Mouse (Mus musculus) limb, embryonic 15.5 days (tissue): ENCODE data around the gene Il4. TPM values are rescaled to one million over a fixed set of nuclear protein-coding genes. Genes with fewer than 3 reads are reported as not detected.

Experiments used
- ATAC-seq: fragments of 200-750 bp; cut with Nextera tagmentation; 2 replicates; pipeline ENCODE4 v1.8.0; 2017; ENCODE audit warnings: low read depth, moderate TSS enrichment; ENCODE audit not compliant: insufficient number of reproducible peaks, low FRiP score, low TSS enrichment
- H3K27ac ChIP-seq: fragments of 300-500 bp; sonication (generic); 2 replicates; pipeline ENCODE4 v1.5.1; 2015; ENCODE audit warnings: moderate library complexity, mild to moderate bottlenecking, inconsistent platforms
- H3K27me3 ChIP-seq: fragments of 300-500 bp; sonication (generic); 2 replicates; pipeline ENCODE4 v1.6.1; 2015; ENCODE audit warnings: inconsistent platforms
- H3K36me3 ChIP-seq: fragments of 300-500 bp; sonication (generic); 2 replicates; pipeline ENCODE4 v1.6.1; 2015; ENCODE audit warnings: inconsistent platforms
- H3K4me1 ChIP-seq: fragments of 300-500 bp; sonication (generic); 2 replicates; pipeline ENCODE4 v1.6.1; 2015; ENCODE audit warnings: inconsistent platforms
- H3K4me2 ChIP-seq: fragments of 300-500 bp; sonication (generic); 2 replicates; pipeline ENCODE4 v1.6.1; 2015; ENCODE audit warnings: mild to moderate bottlenecking, inconsistent platforms
- H3K4me3 ChIP-seq: fragments of 300-500 bp; sonication (generic); 2 replicates; pipeline ENCODE4 v1.5.1; 2015; ENCODE audit warnings: mild to moderate bottlenecking, inconsistent platforms
- H3K9ac ChIP-seq: fragments of 300-500 bp; sonication (generic); 2 replicates; pipeline ENCODE4 v1.6.1; 2015; ENCODE audit warnings: inconsistent platforms
- H3K9me3 ChIP-seq: fragments of 300-500 bp; sonication (generic); 2 replicates; pipeline ENCODE4 v1.6.1; 2016; ENCODE audit warnings: inconsistent platforms
- WGBS: fragments of 180-500 bp; shearing (Covaris S2); methylation state at CpG from one replicate; pipeline ENCODE4 v1.1.7; 2015; 5-methylcytosine and 5-hydroxymethylcytosine counted together
- polyA plus RNA-seq: library from polyadenylated mRNA; unstranded; fragments of >200 nt; fragmentation: Nextera tagmentation; extraction: Ambion mirVana; gene quantifications from 2 replicates; pipeline ENCODE4 v1.2.1, GENCODE M21; 2015

Gene Il4
- polyA plus RNA-seq, 1 experiment from 2014 or later: 2.6 TPM

- WGBS: 83% methylated on average over 11 of the region's 11 CpGs
- H3K4me2 ChIP-seq: no peak overlapping the region
Observed at GRCm38 (mm10) chr11:53621582-53622439, 3.3 kb upstream of the Il4 start.

GRCm38 (mm10) chr11:53620094-53620493 is 1.6 kb upstream of the Il4 start:
- H3K4me1 ChIP-seq: no peaks in the 10 kb centered on the region
- no peaks in the 10 kb centered on the region for H3K27me3 ChIP-seq
- H3K9ac ChIP-seq: no peak overlapping the region
- no peaks in the 10 kb centered on the region for H3K9me3 ChIP-seq
- no peak overlapping the region for H3K4me2 ChIP-seq
- no peak overlapping the region for H3K4me3 ChIP-seq
- H3K27ac ChIP-seq: no peak overlapping the region
- ATAC-seq: no peak
- WGBS: 88% methylated on average over 4 of the region's 4 CpGs
- H3K36me3 ChIP-seq: no peaks in the 10 kb centered on the region

More at GRCm38 (mm10) chr11:53621582-53622439, 3.3 kb upstream of the Il4 start:
- Histone ChIP-seq H3K4me3 (no peak overlapping the region), H3K4me1 (no peaks in the 10 kb centered on the region), H3K36me3 (no peaks in the 10 kb centered on the region), H3K27ac (no peak overlapping the region), H3K9me3 (no peaks in the 10 kb centered on the region), H3K9ac (no peak overlapping the region), H3K27me3 (no peaks in the 10 kb centered on the region)
- no peak for ATAC-seq

- 59% methylated on average over 6 of the region's 6 CpGs for WGBS
- Histone ChIP-seq H3K9ac (no peak overlapping the region), H3K4me3 (no peak overlapping the region), H3K9me3 (no peaks in the 10 kb centered on the region), H3K27me3 (no peaks in the 10 kb centered on the region), H3K36me3 (no peaks in the 10 kb centered on the region), H3K4me2 (no peak overlapping the region), H3K27ac (no peak overlapping the region), H3K4me1 (no peaks in the 10 kb centered on the region)
- ATAC-seq: no peak
Observed at GRCm38 (mm10) chr11:53619428-53619827, 959 bp upstream of the Il4 start.

GRCm38 (mm10) chr11:53617562-53618109 is 833 bp downstream of the Il4 start:
- H3K4me2 ChIP-seq: no peak overlapping the region
- H3K27me3 ChIP-seq: no peaks in the 10 kb centered on the region
- H3K36me3 ChIP-seq: no peaks in the 10 kb centered on the region
- no peaks in the 10 kb centered on the region for H3K4me1 ChIP-seq
- no peak overlapping the region for H3K27ac ChIP-seq
- WGBS: 63% methylated on average over 4 of the region's 4 CpGs
- ATAC-seq: no peak
- no peak overlapping the region for H3K4me3 ChIP-seq
- no peak overlapping the region for H3K9ac ChIP-seq
- no peaks in the 10 kb centered on the region for H3K9me3 ChIP-seq

GRCm38 (mm10) chr11:53616748-53617558 is 1.5 kb downstream of the Il4 start:
- H3K9ac ChIP-seq: no peak overlapping the region
- H3K36me3 ChIP-seq: no peaks in the 10 kb centered on the region
- no peak overlapping the region for H3K4me3 ChIP-seq
- H3K4me1 ChIP-seq: no peaks in the 10 kb centered on the region
- no peak for ATAC-seq
- 79% methylated on average over 8 of the region's 8 CpGs for WGBS
- no peak overlapping the region for H3K4me2 ChIP-seq
- H3K27me3 ChIP-seq: no peaks in the 10 kb centered on the region
- H3K27ac ChIP-seq: no peak overlapping the region
- no peaks in the 10 kb centered on the region for H3K9me3 ChIP-seq

- Histone ChIP-seq H3K9me3 (no peaks in the 10 kb centered on the region), H3K4me3 (no peak overlapping the region), H3K4me2 (no peak overlapping the region), H3K4me1 (no peaks in the 10 kb centered on the region), H3K27ac (no peak overlapping the region), H3K27me3 (no peaks in the 10 kb centered on the region), H3K36me3 (no peaks in the 10 kb centered on the region), H3K9ac (no peak overlapping the region)
- no peak for ATAC-seq
- 89% methylated on average over 8 of the region's 8 CpGs for WGBS
Observed at GRCm38 (mm10) chr11:53615575-53615974, 2.9 kb downstream of the Il4 start.

GRCm38 (mm10) chr11:53615172-53615571 is 3.3 kb downstream of the Il4 start:
- ATAC-seq: no peak
- no peak overlapping the region for H3K27ac ChIP-seq
- no peak overlapping the region for H3K4me2 ChIP-seq
- H3K9me3 ChIP-seq: no peaks in the 10 kb centered on the region
- no peak overlapping the region for H3K9ac ChIP-seq
- no peak overlapping the region for H3K4me3 ChIP-seq
- 66% methylated on average over 6 of the region's 6 CpGs for WGBS
- H3K4me1 ChIP-seq: no peaks in the 10 kb centered on the region
- no peaks in the 10 kb centered on the region for H3K27me3 ChIP-seq
- H3K36me3 ChIP-seq: no peaks in the 10 kb centered on the region

- no peaks in the 10 kb centered on the region for H3K27me3 ChIP-seq
- no peak overlapping the region for H3K4me2 ChIP-seq
- H3K4me1 ChIP-seq: no peaks in the 10 kb centered on the region
- H3K4me3 ChIP-seq: no peak overlapping the region
- 66% methylated on average over 3 of the region's 3 CpGs for WGBS
- H3K9ac ChIP-seq: no peak overlapping the region
- H3K9me3 ChIP-seq: no peaks in the 10 kb centered on the region
- H3K36me3 ChIP-seq: no peaks in the 10 kb centered on the region
- no peak overlapping the region for H3K27ac ChIP-seq
- no peak for ATAC-seq
Observed at GRCm38 (mm10) chr11:53609672-53610071, 8.8 kb downstream of the Il4 start.

- no peak overlapping the region for H3K9ac ChIP-seq
- H3K4me2 ChIP-seq: no peak overlapping the region
- H3K4me3 ChIP-seq: no peak overlapping the region
- no peaks in the 10 kb centered on the region for H3K36me3 ChIP-seq
- ATAC-seq: no peak
- H3K27me3 ChIP-seq: no peaks in the 10 kb centered on the region
- no peaks in the 10 kb centered on the region for H3K9me3 ChIP-seq
- no peaks in the 10 kb centered on the region for H3K4me1 ChIP-seq
- WGBS: 62% methylated on average over 6 of the region's 6 CpGs
- H3K27ac ChIP-seq: no peak overlapping the region
Observed at GRCm38 (mm10) chr11:53609231-53609630, 9.2 kb downstream of the Il4 start.

- Histone ChIP-seq H3K27me3 (no peaks in the 10 kb centered on the region), H3K4me1 (no peaks in the 10 kb centered on the region), H3K27ac (no peak overlapping the region), H3K4me3 (no peak overlapping the region), H3K9ac (no peak overlapping the region), H3K9me3 (no peaks in the 10 kb centered on the region), H3K4me2 (no peak overlapping the region), H3K36me3 (peaks cover 10% of the 10 kb centered on the region; the same call in 1 of the 2 replicates)
- ATAC-seq: no peak
- WGBS: 17% methylated on average over 12 of the region's 12 CpGs
Observed at GRCm38 (mm10) chr11:53605609-53606008, 12.9 kb downstream of the Il4 start.

GRCm38 (mm10) chr11:53604983-53605382 is 13.5 kb downstream of the Il4 start:
- Histone ChIP-seq H3K4me3 (no peak overlapping the region), H3K9ac (no peak overlapping the region), H3K9me3 (no peaks in the 10 kb centered on the region), H3K36me3 (peaks cover 14% of the 10 kb centered on the region; the same call in 1 of the 2 replicates), H3K4me1 (no peaks in the 10 kb centered on the region), H3K27ac (no peak overlapping the region), H3K27me3 (no peaks in the 10 kb centered on the region), H3K4me2 (no peak overlapping the region)
- no peak for ATAC-seq
- WGBS: 94% methylated on average over 3 of the region's 3 CpGs

- H3K27me3 ChIP-seq: no peaks in the 10 kb centered on the region
Observed at GRCm38 (mm10) chr11:53591116-53591515, 27.4 kb downstream of the Il4 start.

More at GRCm38 (mm10) chr11:53591116-53591515, 27.4 kb downstream of the Il4 start:
- Histone ChIP-seq H3K9ac (no peak overlapping the region), H3K36me3 (peaks cover 70% of the 10 kb centered on the region), H3K4me1 (no peaks in the 10 kb centered on the region), H3K9me3 (no peaks in the 10 kb centered on the region), H3K4me3 (no peak overlapping the region), H3K4me2 (no peak overlapping the region), H3K27ac (no peak overlapping the region)
- WGBS: 90% methylated on average over 5 of the region's 5 CpGs
- ATAC-seq: no peak
